Mouse (Mus musculus): Measurements from ENCODE around the gene Cfap74. TPM values are rescaled to one million over a fixed set of nuclear protein-coding genes. Genes with fewer than 3 reads are reported as not detected.

Gene Cfap74
- polyA plus RNA-seq, 1 experiment = not detected

DNA sequence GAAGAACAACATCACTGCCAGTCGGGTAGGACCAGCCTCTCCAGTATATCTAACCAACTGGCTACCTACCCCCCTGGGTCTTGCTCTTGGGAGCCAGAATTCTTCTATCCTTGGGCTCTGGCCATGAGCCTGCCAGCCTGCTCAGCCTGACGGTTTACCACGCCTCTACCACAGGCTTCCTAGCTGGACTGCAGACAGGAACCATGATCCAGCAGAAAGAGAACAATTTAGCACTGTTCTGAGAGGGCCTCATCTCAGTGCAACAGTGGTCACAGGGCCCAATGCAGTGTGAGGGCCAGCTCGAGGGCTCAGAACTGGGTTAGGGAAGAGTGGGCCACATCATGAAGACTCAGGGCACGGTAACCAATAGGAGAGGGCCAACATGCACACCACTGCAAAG, 15.0 kb downstream of the Cfap74 start:
- Histone ChIP-seq H3K36me3 (ENCODE audit: control insufficient read depth) (no peaks in the 10 kb centered on the region), H3K27me3 (ENCODE audit: control insufficient read depth) (no peaks in the 10 kb centered on the region), H3K4me1 (ENCODE audit: control insufficient read depth) (no peaks in the 10 kb centered on the region), H3K9me3 (ENCODE audit: control insufficient read depth, low read length) (no peaks in the 10 kb centered on the region), H3K4me3 (replicated peaks) (no peak overlapping the region)
- TF ChIP-seq GATA1 (IDR thresholded peaks at IDR 0.05; ENCODE audit: low read length) (no peak), TAL1 (IDR thresholded peaks at IDR 0.05; ENCODE audit: low read length) (no peak)

DNA sequence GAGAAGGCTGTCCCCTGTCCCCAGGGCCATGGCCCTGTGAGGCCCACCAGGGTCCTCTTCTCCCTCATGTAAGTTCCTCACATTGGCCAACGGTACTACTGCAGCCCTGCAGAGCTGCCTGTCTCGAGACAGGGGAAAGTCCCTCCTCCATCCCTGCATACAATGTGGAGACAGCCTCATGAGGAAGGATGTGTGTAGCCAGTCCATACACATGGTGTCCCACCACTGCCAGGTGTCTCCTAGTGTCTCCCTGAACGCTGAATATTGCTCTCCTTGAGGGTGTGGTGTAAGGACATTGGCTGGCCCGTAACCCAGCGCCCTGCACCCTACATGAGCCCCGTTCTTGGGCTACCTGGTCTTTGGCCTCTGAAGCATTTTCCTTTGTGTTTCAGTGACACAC, 17.3 kb downstream of the Cfap74 start:
- no peaks in the 10 kb centered on the region for H3K9me3 ChIP-seq (ENCODE audit: control insufficient read depth, low read length)
- no peak overlapping the region for H3K4me3 ChIP-seq (replicated peaks)
- H3K27me3 ChIP-seq (ENCODE audit: control insufficient read depth) = no peaks in the 10 kb centered on the region
- H3K4me1 ChIP-seq (ENCODE audit: control insufficient read depth) = no peaks in the 10 kb centered on the region
- H3K36me3 ChIP-seq (ENCODE audit: control insufficient read depth) = no peaks in the 10 kb centered on the region
- TF ChIP-seq TAL1 (IDR thresholded peaks at IDR 0.05; ENCODE audit: low read length) = no peak
- TF ChIP-seq GATA1 (IDR thresholded peaks at IDR 0.05; ENCODE audit: low read length) = no peak

DNA sequence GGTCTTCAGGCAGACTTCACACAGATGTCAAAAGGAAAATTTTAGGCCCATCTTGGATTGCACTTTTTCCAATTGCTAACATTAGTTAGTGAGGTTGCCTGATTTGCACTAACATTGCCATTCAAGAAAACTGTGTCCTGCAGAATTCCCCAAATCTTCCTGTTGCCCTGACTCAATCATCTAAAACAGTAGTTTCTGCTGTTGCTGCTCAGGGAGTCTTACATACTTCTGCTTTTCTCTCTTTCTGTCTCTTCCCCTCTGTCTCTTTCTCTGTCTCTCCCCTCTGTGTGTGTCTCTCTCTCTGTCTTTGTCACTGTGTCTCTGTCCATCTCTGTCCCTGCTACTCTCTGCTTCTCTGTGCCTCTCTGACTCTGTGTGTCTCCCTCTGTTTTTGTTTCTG, 19.5 kb downstream of the Cfap74 start:
- Histone ChIP-seq H3K4me3 (replicated peaks) (no peak overlapping the region), H3K27me3 (ENCODE audit: control insufficient read depth) (no peaks in the 10 kb centered on the region), H3K36me3 (ENCODE audit: control insufficient read depth) (no peaks in the 10 kb centered on the region), H3K4me1 (ENCODE audit: control insufficient read depth) (no peaks in the 10 kb centered on the region), H3K9me3 (ENCODE audit: control insufficient read depth, low read length) (no peaks in the 10 kb centered on the region)
- TF ChIP-seq GATA1 (IDR thresholded peaks at IDR 0.05; ENCODE audit: low read length) (no peak), TAL1 (IDR thresholded peaks at IDR 0.05; ENCODE audit: low read length) (no peak)

DNA sequence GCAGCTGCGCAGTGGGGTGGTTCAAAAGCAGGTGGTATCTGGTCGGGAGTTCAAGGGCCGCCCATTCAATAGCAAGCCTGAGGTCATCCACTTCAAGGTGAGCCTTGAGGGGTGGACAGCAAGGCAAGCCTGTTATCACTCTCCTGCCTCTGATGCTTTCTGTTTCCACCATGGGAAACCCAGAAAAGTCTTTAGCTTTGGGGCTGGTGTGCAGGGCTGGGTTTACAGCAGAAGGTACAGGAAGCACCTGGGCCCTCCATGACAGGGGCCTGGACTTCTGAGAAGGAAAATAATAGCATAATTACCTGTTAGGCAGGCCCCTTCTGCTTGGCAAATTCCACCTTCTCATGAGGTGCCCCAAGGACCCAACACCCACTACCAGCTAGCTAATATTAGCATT, 20.2 kb downstream of the Cfap74 start:
- no peaks in the 10 kb centered on the region for H3K36me3 ChIP-seq (ENCODE audit: control insufficient read depth)
- no peaks in the 10 kb centered on the region for H3K4me1 ChIP-seq (ENCODE audit: control insufficient read depth)
- no peak overlapping the region for H3K4me3 ChIP-seq (replicated peaks)
- TF ChIP-seq TAL1 (IDR thresholded peaks at IDR 0.05; ENCODE audit: low read length) = no peak
- TF ChIP-seq GATA1 (IDR thresholded peaks at IDR 0.05; ENCODE audit: low read length) = no peak
- H3K27me3 ChIP-seq (ENCODE audit: control insufficient read depth) = no peaks in the 10 kb centered on the region
- H3K9me3 ChIP-seq (ENCODE audit: control insufficient read depth, low read length) = no peaks in the 10 kb centered on the region

DNA sequence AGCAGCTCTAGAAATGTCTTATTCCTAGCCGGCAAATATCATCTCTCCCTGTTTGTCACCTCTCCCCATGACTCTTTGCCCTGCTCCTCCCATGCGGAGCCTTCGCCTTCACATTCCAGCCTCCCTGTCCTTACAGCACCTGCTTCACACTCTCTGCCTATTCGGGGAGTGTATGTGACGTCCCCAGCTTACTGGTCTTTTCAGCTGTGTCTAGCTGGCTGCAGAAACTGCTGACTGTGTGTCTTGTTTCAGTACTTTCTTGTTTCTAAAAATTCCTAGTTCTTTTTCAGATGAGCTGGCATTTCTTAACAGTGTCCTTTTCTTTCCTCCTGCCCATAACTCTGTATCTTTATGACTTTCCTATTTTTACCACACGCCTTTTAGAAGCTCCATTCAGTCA, 23.4 kb downstream of the Cfap74 start:
- no peaks in the 10 kb centered on the region for H3K36me3 ChIP-seq (ENCODE audit: control insufficient read depth)
- no peak overlapping the region for H3K4me3 ChIP-seq (replicated peaks)
- no peaks in the 10 kb centered on the region for H3K4me1 ChIP-seq (ENCODE audit: control insufficient read depth)
- no peaks in the 10 kb centered on the region for H3K9me3 ChIP-seq (ENCODE audit: control insufficient read depth, low read length)
- H3K27me3 ChIP-seq (ENCODE audit: control insufficient read depth) = no peaks in the 10 kb centered on the region
- TF ChIP-seq TAL1 (IDR thresholded peaks at IDR 0.05; ENCODE audit: low read length) (no peak), GATA1 (IDR thresholded peaks at IDR 0.05; ENCODE audit: low read length) (no peak)

DNA sequence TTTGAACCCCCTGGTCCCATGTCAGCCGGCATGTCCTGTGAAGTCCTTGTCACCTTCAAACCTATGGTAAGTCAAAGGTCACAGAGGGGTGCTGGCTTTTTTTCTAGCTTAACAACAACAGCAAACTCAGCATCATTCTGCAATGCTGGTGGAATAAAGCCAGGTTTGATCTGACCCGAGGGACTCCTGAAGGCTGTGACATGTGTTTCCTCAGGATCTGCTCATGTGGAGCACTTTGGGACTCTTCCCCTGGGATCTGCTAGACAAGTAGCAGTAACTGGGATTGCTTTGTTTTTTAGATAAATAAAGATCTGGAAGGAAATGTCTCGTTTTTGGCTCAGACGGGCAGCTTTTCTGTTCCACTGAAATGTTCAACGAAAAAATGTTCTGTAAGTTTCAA, 25.0 kb downstream of the Cfap74 start:
- no peaks in the 10 kb centered on the region for H3K4me1 ChIP-seq (ENCODE audit: control insufficient read depth)
- H3K36me3 ChIP-seq (ENCODE audit: control insufficient read depth) = no peaks in the 10 kb centered on the region
- TF ChIP-seq GATA1 (IDR thresholded peaks at IDR 0.05; ENCODE audit: low read length) (no peak), TAL1 (IDR thresholded peaks at IDR 0.05; ENCODE audit: low read length) (no peak)
- no peak overlapping the region for H3K4me3 ChIP-seq (replicated peaks)
- H3K27me3 ChIP-seq (ENCODE audit: control insufficient read depth) = no peaks in the 10 kb centered on the region
- H3K9me3 ChIP-seq (ENCODE audit: control insufficient read depth, low read length) = no peaks in the 10 kb centered on the region

DNA sequence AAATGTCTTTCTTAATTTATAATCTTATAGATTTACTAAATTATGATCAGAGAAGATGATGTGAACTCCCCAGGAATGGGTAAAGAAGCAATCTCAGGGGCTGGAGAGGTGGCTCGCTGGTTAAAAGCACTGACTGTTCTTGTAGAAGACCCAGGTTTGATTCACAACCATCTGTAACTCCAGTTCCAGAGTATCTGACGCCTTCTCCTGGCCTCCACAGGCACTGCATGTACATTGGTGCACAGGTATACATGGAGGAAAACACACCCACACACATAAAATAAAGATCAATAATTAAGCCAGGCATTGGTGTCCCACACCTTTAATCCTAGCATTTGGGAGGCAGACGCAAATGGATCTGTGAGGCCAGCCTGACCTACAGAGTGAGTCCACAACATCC, 33.8 kb downstream of the Cfap74 start:
- no peaks in the 10 kb centered on the region for H3K9me3 ChIP-seq (ENCODE audit: control insufficient read depth, low read length)
- no peaks in the 10 kb centered on the region for H3K27me3 ChIP-seq (ENCODE audit: control insufficient read depth)
- H3K4me3 ChIP-seq (replicated peaks) = no peak overlapping the region
- TF ChIP-seq GATA1 (IDR thresholded peaks at IDR 0.05; ENCODE audit: low read length) = no peak
- TF ChIP-seq TAL1 (IDR thresholded peaks at IDR 0.05; ENCODE audit: low read length) = no peak
- no peaks in the 10 kb centered on the region for H3K4me1 ChIP-seq (ENCODE audit: control insufficient read depth)
- no peaks in the 10 kb centered on the region for H3K36me3 ChIP-seq (ENCODE audit: control insufficient read depth)

DNA sequence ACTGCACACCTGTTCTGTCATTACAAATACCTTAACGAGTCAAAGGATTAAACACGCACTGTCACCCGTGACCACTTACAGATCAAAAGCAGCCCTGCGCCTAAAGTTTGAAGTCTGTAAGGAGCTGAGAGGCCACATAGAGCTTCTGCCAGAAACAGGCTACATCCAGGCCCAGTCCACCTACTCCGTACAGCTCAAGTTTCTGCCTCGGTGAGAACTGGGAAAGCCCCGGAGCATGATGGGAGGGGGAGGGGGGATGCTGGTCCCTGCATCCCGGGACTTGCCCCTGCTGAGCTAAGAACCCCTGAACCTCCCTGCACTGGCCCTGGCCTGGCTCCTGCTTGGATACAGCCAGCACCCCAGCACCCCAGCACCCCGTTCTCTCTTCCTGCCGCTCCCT, 42.6 kb downstream of the Cfap74 start:
- Histone ChIP-seq H3K4me3 (replicated peaks) (no peak overlapping the region), H3K4me1 (ENCODE audit: control insufficient read depth) (no peaks in the 10 kb centered on the region), H3K27me3 (ENCODE audit: control insufficient read depth) (no peaks in the 10 kb centered on the region), H3K9me3 (ENCODE audit: control insufficient read depth, low read length) (no peaks in the 10 kb centered on the region), H3K36me3 (ENCODE audit: control insufficient read depth) (no peaks in the 10 kb centered on the region)
- no peak for TF ChIP-seq TAL1 (IDR thresholded peaks at IDR 0.05; ENCODE audit: low read length)
- TF ChIP-seq GATA1 (IDR thresholded peaks at IDR 0.05; ENCODE audit: low read length) = no peak

DNA sequence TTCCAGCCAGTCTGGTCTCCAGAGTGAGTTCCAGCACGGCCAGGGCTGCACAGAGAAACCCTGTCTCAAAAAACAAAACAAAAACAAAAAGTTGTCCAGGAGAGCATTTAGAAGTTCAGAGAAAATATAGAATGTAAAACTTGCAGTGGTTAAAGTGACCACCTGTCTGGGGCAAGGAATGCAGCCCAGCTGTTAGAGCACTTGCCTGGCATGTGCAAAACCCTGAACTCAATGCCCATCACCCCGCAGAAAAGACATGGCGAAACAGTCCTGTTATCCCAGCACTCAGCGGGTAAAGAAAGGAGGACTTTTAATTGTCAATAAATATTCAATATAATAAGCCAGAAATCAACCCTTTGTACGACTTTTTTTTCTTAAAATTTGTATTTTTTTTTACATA, 49.6 kb downstream of the Cfap74 start:
- H3K36me3 ChIP-seq (ENCODE audit: control insufficient read depth) = no peaks in the 10 kb centered on the region
- H3K4me3 ChIP-seq (replicated peaks) = no peak overlapping the region
- no peaks in the 10 kb centered on the region for H3K4me1 ChIP-seq (ENCODE audit: control insufficient read depth)
- H3K27me3 ChIP-seq (ENCODE audit: control insufficient read depth) = no peaks in the 10 kb centered on the region; the same call in 1 of the 2 replicates
- no peaks in the 10 kb centered on the region for H3K9me3 ChIP-seq (ENCODE audit: control insufficient read depth, low read length)
- no peak for TF ChIP-seq GATA1 (IDR thresholded peaks at IDR 0.05; ENCODE audit: low read length)
- no peak for TF ChIP-seq TAL1 (IDR thresholded peaks at IDR 0.05; ENCODE audit: low read length)

DNA sequence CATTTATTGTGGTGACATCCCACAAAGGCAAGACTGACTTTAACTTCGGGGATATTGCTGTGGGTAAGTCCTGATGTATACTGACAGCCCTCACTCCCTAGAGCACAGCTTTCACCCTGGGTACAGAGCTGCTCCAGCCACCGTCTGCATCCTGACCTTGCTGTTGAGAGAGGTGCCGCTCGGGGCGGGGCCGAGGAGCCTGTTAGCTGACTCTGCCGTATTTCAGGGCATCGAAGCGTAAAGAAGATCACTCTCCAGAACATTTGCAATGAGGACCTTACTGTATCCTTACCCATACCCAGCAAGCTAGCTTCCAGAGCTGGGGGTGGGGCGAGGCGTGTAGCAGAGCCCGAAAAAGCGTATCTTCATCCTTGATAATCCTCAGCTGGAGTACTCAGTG, 54.1 kb downstream of the Cfap74 start:
- Histone ChIP-seq H3K36me3 (ENCODE audit: control insufficient read depth) (no peaks in the 10 kb centered on the region), H3K4me1 (ENCODE audit: control insufficient read depth) (no peaks in the 10 kb centered on the region), H3K27me3 (ENCODE audit: control insufficient read depth) (peaks cover 4% of the 10 kb centered on the region; the same call in 1 of the 2 replicates), H3K4me3 (replicated peaks) (no peak overlapping the region), H3K9me3 (ENCODE audit: control insufficient read depth, low read length) (no peaks in the 10 kb centered on the region)
- TF ChIP-seq GATA1 (IDR thresholded peaks at IDR 0.05; ENCODE audit: low read length) (no peak), TAL1 (IDR thresholded peaks at IDR 0.05; ENCODE audit: low read length) (no peak)
